Mouse (Mus musculus) kidney, embryonic 16.5 days (tissue): ENCODE data around the gene Spata22. TPM values are rescaled to one million over a fixed set of nuclear protein-coding genes. Genes with fewer than 3 reads are reported as not detected.
A peak's percentile ranks its signal among the peaks of the same experiment; 100 is the strongest.
"Not testable (repeated sequence)": the region's sequence is repeated elsewhere in the genome, so short reads cannot be mapped to it uniquely, and the experiment has no call there.

ENCODE experiments used
- ATAC-seq: fragments of 200-750 bp; cut with Nextera tagmentation; 2 replicates; pipeline ENCODE4 v1.8.0; 2017; ENCODE audit warnings: moderate TSS enrichment; ENCODE audit not compliant: low FRiP score, low TSS enrichment
- H3K27ac ChIP-seq: fragments of 300-500 bp; sonication (generic); 2 replicates; pipeline ENCODE4 v1.5.1; 2014; ENCODE audit warnings: low read length
- H3K27me3 ChIP-seq: fragments of 300-500 bp; sonication (generic); 2 replicates; pipeline ENCODE4 v1.6.1; 2014; ENCODE audit warnings: low read length, control low read depth, mixed read lengths; ENCODE audit not compliant: insufficient read depth
- H3K36me3 ChIP-seq: fragments of 300-500 bp; sonication (generic); 2 replicates; pipeline ENCODE4 v1.6.1; 2014; ENCODE audit warnings: low read length, control low read depth, mixed read lengths; ENCODE audit not compliant: insufficient read depth
- H3K4me1 ChIP-seq: fragments of 300-500 bp; sonication (generic); 2 replicates; pipeline ENCODE4 v1.6.1; 2014; ENCODE audit warnings: low read length, control low read depth, mixed read lengths; ENCODE audit not compliant: insufficient read depth
- H3K4me2 ChIP-seq: fragments of 300-500 bp; sonication (generic); replicated peaks from 2 replicates; pipeline ENCODE4 v1.6.1; 2014; ENCODE audit warnings: low read depth, low read length
- H3K4me3 ChIP-seq: fragments of 300-500 bp; sonication (generic); 2 replicates; pipeline ENCODE4 v1.5.1; 2014; ENCODE audit warnings: mild to moderate bottlenecking, low read length
- H3K9ac ChIP-seq: fragments of 300-500 bp; sonication (generic); replicated peaks from 2 replicates; pipeline ENCODE4 v1.6.1; 2014; ENCODE audit warnings: low read length
- H3K9me3 ChIP-seq: fragments of 300-500 bp; sonication (generic); 2 replicates; pipeline ENCODE4 v1.6.1; 2016; ENCODE audit warnings: low read length, control low read depth
- WGBS: fragments of 180-500 bp; shearing (Covaris S2); extraction: QIAGEN DNeasy Blood & Tissue Kit; methylation state at CpG from one replicate; pipeline ENCODE4 v1.1.7; 2014; 5-methylcytosine and 5-hydroxymethylcytosine counted together
- polyA plus RNA-seq: library from polyadenylated mRNA; unstranded; fragments of >200 nt; fragmentation: Nextera tagmentation; extraction: Ambion mirVana; gene quantifications from 2 replicates; pipeline ENCODE4 v1.2.1, GENCODE M21; 2015

The Spata22 gene
- 0.27 and 0.29 TPM in 2 replicates for polyA plus RNA-seq

GRCm38 (mm10) chr11:73329442-73329841 is at the start of gene Spata22, which contains the start of the genes Aspa and Gm49340:
Gene Spata22 (plus strand): TSS chr11:73329741.
Gene Aspa (minus strand): TSS chr11:73329596.
Gene Gm49340 (plus strand): TSS chr11:73329741.
- Histone ChIP-seq H3K27ac (no peak within 1 kb of the TSS), H3K36me3 (no peaks in the 10 kb centered on the region), H3K4me1 (peaks cover 11% of the 10 kb centered on the region; the same call in 1 of the 2 replicates), H3K4me2 (no peak within 1 kb of the TSS), H3K9ac (no peak within 1 kb of the TSS), H3K27me3 (no peaks in the 10 kb centered on the region), H3K4me3 (no peak within 1 kb of the TSS), H3K9me3 (peaks cover 3% of the 10 kb centered on the region; the same call in 1 of the 2 replicates)
- no peak for ATAC-seq
- WGBS = 79% methylated on average over 27 of the region's 27 CpGs

GRCm38 (mm10) chr11:73280710-73281109 is 48.8 kb upstream of the Spata22 start:
- H3K4me1 ChIP-seq = peaks cover 19% of the 10 kb centered on the region
- no peaks in the 10 kb centered on the region for H3K36me3 ChIP-seq
- H3K27ac ChIP-seq = no peak overlapping the region
- no peak for ATAC-seq
- H3K4me3 ChIP-seq = no peak overlapping the region
- H3K9me3 ChIP-seq = no peaks in the 10 kb centered on the region
- 15% methylated on average over 5 of the region's 5 CpGs for WGBS
- H3K4me2 ChIP-seq = peak overlapping the region; percentile 59; the same call in 1 of the 2 replicates
- no peaks in the 10 kb centered on the region for H3K27me3 ChIP-seq
- H3K9ac ChIP-seq = no peak overlapping the region

GRCm38 (mm10) chr11:73281528-73282027 is 48.0 kb upstream of the Spata22 start:
- peak overlapping the region; percentile 20 for H3K9ac ChIP-seq
- ATAC-seq = peak; percentile 81
- 4% methylated on average over 16 of the region's 16 CpGs for WGBS

GRCm38 (mm10) chr11:73283369-73283768 is 46.2 kb upstream of the Spata22 start:
- ATAC-seq = peak; percentile 76
- H3K4me2 ChIP-seq = 0 out of 2 replicates have a peak overlapping the region, but pooled peaks have one; percentile 10
- no peak overlapping the region for H3K4me3 ChIP-seq
- H3K9ac ChIP-seq = 0 out of 2 replicates have a peak overlapping the region, but pooled peaks have one; percentile 17
- 25% methylated on average over 9 of the region's 9 CpGs for WGBS
- H3K4me1 ChIP-seq = peaks cover 19% of the 10 kb centered on the region
- H3K36me3 ChIP-seq = no peaks in the 10 kb centered on the region
- no peaks in the 10 kb centered on the region for H3K27me3 ChIP-seq
- no peaks in the 10 kb centered on the region for H3K9me3 ChIP-seq
- H3K27ac ChIP-seq = no peak overlapping the region

More at GRCm38 (mm10) chr11:73281528-73282027, 48.0 kb upstream of the Spata22 start:
- no peaks in the 10 kb centered on the region for H3K36me3 ChIP-seq
- H3K27ac ChIP-seq = no peak overlapping the region
- H3K9me3 ChIP-seq = no peaks in the 10 kb centered on the region
- H3K4me2 ChIP-seq = peak overlapping the region; percentile 59
- no peaks in the 10 kb centered on the region for H3K27me3 ChIP-seq
- H3K4me3 ChIP-seq = peak overlapping the region; percentile 48
- H3K4me1 ChIP-seq = peaks cover 19% of the 10 kb centered on the region

GRCm38 (mm10) chr11:73283926-73284325 is 45.6 kb upstream of the Spata22 start:
- no peak for ATAC-seq
- H3K9me3 ChIP-seq = no peaks in the 10 kb centered on the region
- H3K27me3 ChIP-seq = no peaks in the 10 kb centered on the region
- H3K4me1 ChIP-seq = peaks cover 19% of the 10 kb centered on the region
- H3K9ac ChIP-seq = 0 out of 2 replicates have a peak overlapping the region, but pooled peaks have one; percentile 17
- 25% methylated on average over 1 of the region's 1 CpGs for WGBS
- H3K4me3 ChIP-seq = no peak overlapping the region
- 0 out of 2 replicates have a peak overlapping the region, but pooled peaks have one; percentile 10 for H3K4me2 ChIP-seq
- H3K36me3 ChIP-seq = no peaks in the 10 kb centered on the region
- peak overlapping the region; percentile 21; the same call in 1 of the 2 replicates for H3K27ac ChIP-seq

GRCm38 (mm10) chr11:73284351-73284750 is 45.2 kb upstream of the Spata22 start:
- no peaks in the 10 kb centered on the region for H3K27me3 ChIP-seq
- no peaks in the 10 kb centered on the region for H3K36me3 ChIP-seq
- peak overlapping the region; percentile 21; the same call in 1 of the 2 replicates for H3K27ac ChIP-seq
- no peaks in the 10 kb centered on the region for H3K9me3 ChIP-seq
- ATAC-seq = no peak
- no peak overlapping the region for H3K9ac ChIP-seq
- H3K4me2 ChIP-seq = no peak overlapping the region
- no peak overlapping the region for H3K4me3 ChIP-seq
- H3K4me1 ChIP-seq = peaks cover 19% of the 10 kb centered on the region

- Histone ChIP-seq H3K9ac (no peak overlapping the region), H3K27ac (no peak overlapping the region), H3K9me3 (no peaks in the 10 kb centered on the region), H3K4me2 (no peak overlapping the region), H3K4me3 (no peak overlapping the region), H3K27me3 (no peaks in the 10 kb centered on the region), H3K4me1 (no peaks in the 10 kb centered on the region), H3K36me3 (no peaks in the 10 kb centered on the region)
- no peak for ATAC-seq
- WGBS = 77% methylated on average over 1 of the region's 1 CpGs
These were observed 39.9 kb upstream of the Spata22 start for GRCm38 (mm10) chr11:73289621-73290020.

- Histone ChIP-seq H3K36me3 (no peaks in the 10 kb centered on the region), H3K9ac (no peak overlapping the region), H3K4me3 (no peak overlapping the region), H3K27ac (no peak overlapping the region), H3K4me1 (no peaks in the 10 kb centered on the region), H3K4me2 (no peak overlapping the region), H3K9me3 (no peaks in the 10 kb centered on the region), H3K27me3 (no peaks in the 10 kb centered on the region)
- ATAC-seq = no peak
- WGBS = 66% methylated on average over 2 of the region's 2 CpGs
These were observed 26.4 kb upstream of the Spata22 start for GRCm38 (mm10) chr11:73303123-73303522.

- Histone ChIP-seq H3K9ac (no peak overlapping the region), H3K27me3 (no peaks in the 10 kb centered on the region), H3K36me3 (no peaks in the 10 kb centered on the region), H3K27ac (no peak overlapping the region), H3K4me3 (no peak overlapping the region), H3K4me1 (no peaks in the 10 kb centered on the region), H3K9me3 (no peaks in the 10 kb centered on the region), H3K4me2 (no peak overlapping the region)
- no peak for ATAC-seq
- WGBS = 40% methylated on average over 3 of the region's 3 CpGs
These were observed 13.6 kb upstream of the Spata22 start for GRCm38 (mm10) chr11:73315961-73316360.

- not testable (repeated sequence) for ATAC-seq
These were observed 11.0 kb upstream of the Spata22 start for GRCm38 (mm10) chr11:73318581-73318980.

More at GRCm38 (mm10) chr11:73318581-73318980, 11.0 kb upstream of the Spata22 start:
- H3K36me3 ChIP-seq, H3K4me2 ChIP-seq, H3K9ac ChIP-seq, H3K4me3 ChIP-seq, H3K4me1 ChIP-seq, H3K27ac ChIP-seq, H3K9me3 ChIP-seq, H3K27me3 ChIP-seq: not testable (repeated sequence)
- 79% methylated on average over 2 of the region's 2 CpGs for WGBS
